Mouse (Mus musculus) stomach, postnatal 0 days (tissue): ENCODE data around the gene Arv1.

ENCODE experiments used
- CTCF ChIP-seq: IDR thresholded peaks from 2 replicates; pipeline ENCODE4 v1.5.1; 2016; ENCODE audit warnings: antibody characterized with exemption, low read depth, mild to moderate bottlenecking, moderate library complexity
- EP300 ChIP-seq: optimal IDR thresholded peaks from 2 replicates; pipeline ENCODE3; 2016; ENCODE audit warnings: antibody characterized with exemption

- TF ChIP-seq CTCF = no peak
- no peak for TF ChIP-seq EP300
Measured at GRCm38 (mm10) chr8:124751709-124752173, 29.8 kb downstream of the Arv1 start, which contains the start of gene Fam89a.
